Mouse (Mus musculus) olfactory bulb, adult 2 months (tissue): ENCODE results near the gene Csde1.

Experiments used
- CTCF ChIP-seq: fragments of 200-500 bp; IDR thresholded peaks from 2 replicates; pipeline ENCODE4 v1.5.1; 2012; ENCODE audit warnings: low read depth, mild to moderate bottlenecking, low read length, moderate library complexity; ENCODE audit not compliant: insufficient read depth
- POLR2A ChIP-seq: fragments of 200-500 bp; IDR thresholded peaks from 2 replicates; pipeline ENCODE4 v1.6.1; 2012; ENCODE audit warnings: mild to moderate bottlenecking, low read depth, low read length, moderate library complexity; ENCODE audit not compliant: insufficient read depth

- TF ChIP-seq POLR2A (no peak), CTCF (no peak)
Measured at GRCm38 (mm10) chr3:103101909-103102308, 81.7 kb downstream of the Csde1 start.
